Mouse (Mus musculus): ENCODE measurements at regions not wholly inside any gene's neighbourhood (a gene's known extent, or its start where the extent isn't known, plus 50 kb on each side); places are given as distances from the start of the nearest gene placed in this dataset.

DNA sequence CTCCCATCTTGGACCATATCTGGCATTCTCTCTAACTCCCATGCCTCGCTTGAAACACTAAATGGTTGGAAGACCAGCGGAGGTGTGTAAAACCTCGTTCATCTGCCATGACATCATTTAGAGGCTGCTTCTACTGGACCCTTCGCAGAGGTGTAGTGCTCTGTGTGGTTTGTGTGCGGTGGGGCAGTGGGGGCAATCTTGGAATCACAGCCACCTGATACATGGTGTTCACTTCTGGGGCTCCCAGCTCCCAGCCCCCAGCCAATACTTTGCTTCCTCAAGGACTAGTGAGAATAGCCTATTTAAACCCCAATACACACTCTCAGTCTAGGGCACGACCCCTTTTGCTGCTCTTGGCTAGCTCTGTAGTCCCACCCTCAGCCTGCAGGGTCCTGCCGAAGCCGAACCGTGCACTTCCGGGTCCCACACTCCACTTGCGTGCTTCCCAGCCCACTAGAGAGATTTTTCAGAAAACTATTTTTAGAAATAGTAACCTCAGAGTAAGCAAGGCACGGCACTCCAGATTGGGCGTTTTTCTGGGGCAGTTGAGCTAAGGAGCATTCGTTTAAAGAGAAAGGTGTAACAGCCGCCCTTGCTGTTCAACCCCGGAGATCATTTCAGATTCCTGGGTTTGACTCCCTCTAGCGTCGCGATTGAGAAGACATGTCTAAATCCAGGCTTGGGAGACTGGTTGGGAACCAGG lies 304.2 kb downstream of the Ets1 start:
- dilution Hi-C loops (cut with MboI; ENCODE audit: extremely low pct_ligation_motif_present, extremely low pct_unique_long_range_greater_than_20kb, low sequenced_read_pairs), result no loop called here
- no peak for TF ChIP-seq JUN (IDR thresholded peaks at IDR 0.05; ENCODE audit: insufficient read depth, low read depth, low read length)
- TF ChIP-seq SMC3 (IDR thresholded peaks at IDR 0.05; ENCODE audit: low read depth, low read length), result peak; percentile 89
- peak in 1 of 2 experiments; percentile 88; a peak in 3 of 4 replicates for TF ChIP-seq CTCF (conservative IDR thresholded peaks at IDR 0.05 in 1 of 2, IDR thresholded peaks at IDR 0.05 in 1 of 2; ENCODE audit: low read depth in 2 of 2, low read length in 2 of 2)
- TF ChIP-seq RAD21 (IDR thresholded peaks at IDR 0.05; ENCODE audit: low read depth, low read length), result peak; percentile 87
- no peak; the same call in 1 of the 2 replicates for TF ChIP-seq MEF2A (IDR thresholded peaks at IDR 0.05; ENCODE audit: borderline replicate concordance, low read depth, low read length)
- no peak for TF ChIP-seq NELFE (IDR thresholded peaks at IDR 0.05; ENCODE audit: low read depth, low read length)
- TF ChIP-seq PAX5 (IDR thresholded peaks at IDR 0.05; ENCODE audit: low read length), result no peak
- 0 out of 2 replicates have a peak, but pooled peaks have one; percentile 19 for TF ChIP-seq MAX (IDR thresholded peaks at IDR 0.05; ENCODE audit: low read length)
- peak; percentile 94 for TF ChIP-seq ELF1 (IDR thresholded peaks at IDR 0.05; ENCODE audit: low read depth, low read length)
- peak; percentile 59 for TF ChIP-seq ZC3H11A (IDR thresholded peaks at IDR 0.05; ENCODE audit: low read depth, low read length)
- peak; percentile 26; the same call in 1 of the 2 replicates for TF ChIP-seq IRF4 (IDR thresholded peaks at IDR 0.05; ENCODE audit: low read depth, low read length)
- DNase-seq (ENCODE audit: extremely low read depth), result peak; percentile 81
- H3K4me2 ChIP-seq (ENCODE audit: insufficient read depth, low read depth, poor library complexity, severe bottlenecking), result peak overlapping the region; percentile 99
- H3K79me2 ChIP-seq (replicated peaks; ENCODE audit: control insufficient read depth, extremely low read depth, insufficient read depth, poor library complexity, severe bottlenecking), result no peaks in the 10 kb centered on the region
- peak overlapping the region; percentile 34 for H3K9ac ChIP-seq (ENCODE audit: insufficient read depth, low read depth)
- in situ Hi-C loops (cut with MboI; ENCODE audit: low pct_ligation_motif_present, low pct_unique_long_range_greater_than_20kb, low sequenced_read_pairs), result loop anchor here (5.0 to 25.0 kb wide), 3 partner anchors 228 to 543 kb away; no protein-coding TSS in a partner anchor
- H3K27ac ChIP-seq (ENCODE audit: insufficient read depth, low read depth), result no peak overlapping the region
- peak overlapping the region; percentile 41 to 58 (median 50) for H3K4me3 ChIP-seq (replicated peaks in 1 of 3; ENCODE audit: low read depth in 2 of 3, low read length in 2 of 3, poor library complexity in 1 of 3)
- no peaks in the 10 kb centered on the region for H3K27me3 ChIP-seq (replicated peaks)
- H3K36me3 ChIP-seq (replicated peaks in 1 of 2; ENCODE audit: control insufficient read depth in 1 of 2, insufficient read depth in 1 of 2, low read length in 1 of 2), result no peaks in the 10 kb centered on the region
- peaks cover 3 to 21% of the 10 kb centered on the region in 2 experiments; a peak in 3 of 4 replicates for H3K4me1 ChIP-seq (ENCODE audit: control insufficient read depth in 1 of 2, insufficient read depth in 2 of 2)
- no peaks in the 10 kb centered on the region for H3K9me3 ChIP-seq (replicated peaks; ENCODE audit: low read length)

DNA sequence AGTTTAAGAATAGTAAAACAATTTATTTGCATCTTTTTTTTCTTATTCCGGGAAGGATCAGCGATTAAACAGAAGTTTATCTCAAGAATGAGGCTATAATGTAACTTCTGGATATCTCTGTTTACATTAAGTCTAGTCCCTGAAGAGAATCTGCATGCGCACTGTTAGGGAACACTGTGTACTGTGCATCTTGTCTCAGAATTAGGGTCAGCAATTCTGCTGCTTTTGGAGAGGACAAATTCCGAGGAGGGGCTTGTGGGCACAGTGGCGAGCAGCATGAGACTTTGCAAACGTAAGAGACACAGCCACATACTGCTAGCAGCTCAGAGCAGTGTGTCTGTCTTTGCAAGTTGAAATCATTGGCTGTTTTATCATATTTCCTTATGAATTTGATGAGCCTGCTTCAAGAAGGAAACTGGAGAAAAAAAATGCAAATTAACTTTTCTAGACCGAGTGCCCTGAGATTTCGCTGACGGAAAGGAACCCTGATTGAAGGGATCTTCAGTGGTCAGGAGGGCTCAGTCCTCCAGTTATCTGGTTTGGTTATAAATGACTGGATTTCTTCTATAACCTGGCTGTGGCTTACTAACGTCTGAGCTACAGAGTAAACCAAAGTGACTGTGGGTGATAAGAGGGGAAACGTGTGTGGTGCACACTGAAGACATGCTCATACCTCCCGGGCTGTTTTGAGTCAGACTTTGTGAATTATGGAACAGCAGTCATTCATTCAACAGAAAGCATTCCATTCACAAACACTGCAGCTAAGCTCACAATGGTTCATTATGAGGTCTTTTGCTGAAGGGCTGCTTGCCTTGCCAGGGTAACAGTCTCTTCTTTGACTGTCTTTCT lies 305.1 kb downstream of the Ets1 start:
- peak overlapping the region; percentile 96 for H3K4me2 ChIP-seq (ENCODE audit: insufficient read depth, low read depth, poor library complexity, severe bottlenecking)
- H3K27ac ChIP-seq (ENCODE audit: insufficient read depth, low read depth), result no peak overlapping the region

More for the DNA sequence above, 305.1 kb downstream of the Ets1 start:
- Histone ChIP-seq H3K9me3 (replicated peaks; ENCODE audit: low read length) (no peaks in the 10 kb centered on the region), H3K9ac (ENCODE audit: insufficient read depth, low read depth) (peak overlapping the region; percentile 20; the same call in 1 of the 2 replicates), H3K4me3 (replicated peaks in 1 of 3; ENCODE audit: low read depth in 2 of 3, low read length in 2 of 3, poor library complexity in 1 of 3) (peak overlapping the region in 2 of 3 experiments; percentile 17 to 58), H3K79me2 (replicated peaks; ENCODE audit: control insufficient read depth, extremely low read depth, insufficient read depth, poor library complexity, severe bottlenecking) (no peaks in the 10 kb centered on the region), H3K36me3 (replicated peaks in 1 of 2; ENCODE audit: control insufficient read depth in 1 of 2, insufficient read depth in 1 of 2, low read length in 1 of 2) (no peaks in the 10 kb centered on the region), H3K4me1 (ENCODE audit: control insufficient read depth in 1 of 2, insufficient read depth in 2 of 2) (peaks cover 3 to 21% of the 10 kb centered on the region in 2 experiments; a peak in 3 of 4 replicates), H3K27me3 (replicated peaks) (no peaks in the 10 kb centered on the region)
- no peak for DNase-seq (ENCODE audit: extremely low read depth)
- TF ChIP-seq BHLHE40 (IDR thresholded peaks at IDR 0.05; ENCODE audit: low read depth, low read length), result 0 out of 2 replicates have a peak, but pooled peaks have one; percentile 14
- no peak for TF ChIP-seq MXI1 (IDR thresholded peaks at IDR 0.05; ENCODE audit: low read depth, low read length)
- in situ Hi-C loops (cut with MboI; ENCODE audit: low pct_ligation_motif_present, low pct_unique_long_range_greater_than_20kb, low sequenced_read_pairs), result loop anchor here (5.0 to 25.0 kb wide), 3 partner anchors 229 to 544 kb away; no protein-coding TSS in a partner anchor
- dilution Hi-C loops (cut with MboI; ENCODE audit: extremely low pct_ligation_motif_present, extremely low pct_unique_long_range_greater_than_20kb, low sequenced_read_pairs), result no loop called here
